Mouse (Mus musculus) kidney, postnatal 4 days (tissue): ENCODE measurements around the gene Nr3c2.

Experiments
- DNase-seq, 2 experiments: peaks; one replicate each; pipeline ENCODE4 v3.0.0; 2021; ENCODE audit warnings: mixed read lengths in 2 of 2

Nr3c2 gene

DNA sequence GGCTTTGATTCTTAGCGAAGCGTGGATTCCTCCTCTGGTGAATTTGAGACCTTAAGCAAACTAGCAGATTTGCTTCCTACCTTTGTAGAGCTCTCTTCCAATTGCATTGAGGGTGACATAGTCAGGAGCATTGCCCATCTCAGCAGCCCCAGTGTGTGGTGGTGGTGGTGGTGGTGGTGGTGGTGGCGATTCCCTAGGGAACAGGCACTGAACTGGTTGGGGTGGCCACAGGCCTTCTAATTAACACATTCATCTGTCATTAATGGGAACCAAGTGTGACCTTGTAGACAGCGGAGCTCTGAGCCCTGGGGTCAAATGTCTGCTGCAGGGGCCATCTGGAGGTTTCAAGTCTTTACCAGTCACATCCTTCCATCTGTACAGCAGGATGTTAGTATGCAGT is 277.1 kb downstream of the Nr3c2 start:
- DNase-seq, result no peak

GRCm38 (mm10) chr8:77185816-77186215 is 286.6 kb downstream of the Nr3c2 start:
- DNase-seq, result no peak

DNA sequence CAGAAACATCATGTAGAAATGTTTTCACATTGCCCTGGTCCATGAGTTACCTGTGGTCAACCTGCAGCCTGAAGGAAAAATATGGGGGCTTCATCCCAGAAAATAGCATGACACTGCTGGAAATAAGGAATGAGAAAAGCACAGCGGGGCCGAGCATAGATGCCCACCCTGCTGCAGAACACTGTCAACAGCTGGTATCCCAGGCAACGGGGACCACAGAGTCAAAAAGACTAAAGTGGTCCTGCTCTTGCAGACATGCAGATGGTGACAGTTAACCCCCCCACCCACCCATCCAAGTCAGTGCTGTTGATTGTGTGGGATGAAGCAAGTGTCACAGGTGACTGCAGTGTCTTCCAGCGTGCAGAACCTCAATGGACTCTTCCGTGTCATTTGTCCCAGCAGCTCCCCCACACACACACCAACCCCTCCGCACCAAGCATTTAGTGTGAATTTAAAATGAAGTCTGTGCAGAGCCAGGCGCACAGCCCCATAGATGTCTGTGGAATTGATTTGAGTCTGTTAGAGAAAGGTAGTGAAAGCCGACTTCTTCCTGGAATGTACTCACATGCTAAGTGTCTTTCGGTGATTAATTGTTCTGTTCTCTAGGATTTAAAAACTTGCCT is 287.8 kb downstream of the Nr3c2 start:
- DNase-seq, result no peak

- no peak for DNase-seq
Observed at GRCm38 (mm10) chr8:77187748-77188147, 288.5 kb downstream of the Nr3c2 start.

GRCm38 (mm10) chr8:77188298-77188697 is 289.1 kb downstream of the Nr3c2 start:
- DNase-seq, result no peak

GRCm38 (mm10) chr8:77189318-77189717 is 290.1 kb downstream of the Nr3c2 start:
- no peak for DNase-seq

DNA sequence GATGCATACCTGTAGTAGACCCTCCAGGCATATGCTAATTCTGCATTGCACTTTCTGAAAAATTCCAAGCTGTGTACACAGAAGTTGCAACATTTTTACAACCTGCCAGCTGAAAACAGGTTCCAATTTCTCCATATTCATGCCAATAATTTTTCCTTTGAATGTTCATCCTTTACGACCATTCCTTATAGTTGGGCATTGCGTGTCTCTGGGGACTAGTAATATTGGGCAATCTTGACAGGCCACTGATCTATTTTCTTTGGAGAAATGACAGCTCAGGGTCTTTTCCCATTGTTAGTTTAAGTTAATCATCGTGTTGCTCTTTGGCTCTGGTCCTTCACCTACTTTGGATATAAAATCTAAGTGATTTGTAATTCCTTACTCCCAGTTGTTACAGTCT is 291.2 kb downstream of the Nr3c2 start:
- DNase-seq, result no peak

DNA sequence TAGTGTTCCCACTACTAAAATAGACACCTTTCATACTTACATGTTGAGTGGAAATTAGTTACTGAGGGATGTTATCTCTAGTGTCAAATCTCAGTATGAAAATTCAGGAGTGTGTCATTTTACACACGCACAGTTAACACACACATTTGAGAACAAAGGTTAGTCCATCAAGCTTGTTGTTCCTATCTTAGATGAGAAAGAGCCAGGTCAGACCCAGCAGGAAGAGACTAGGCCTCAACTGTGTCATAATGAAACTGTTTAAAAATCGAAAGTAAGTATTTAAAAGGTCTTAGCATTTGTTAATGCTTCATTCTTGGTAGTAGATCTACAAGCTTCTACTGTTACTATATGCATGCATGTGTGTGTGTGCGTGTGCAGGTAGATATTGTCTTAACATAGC is 310.1 kb downstream of the Nr3c2 start:
- no peak for DNase-seq

DNA sequence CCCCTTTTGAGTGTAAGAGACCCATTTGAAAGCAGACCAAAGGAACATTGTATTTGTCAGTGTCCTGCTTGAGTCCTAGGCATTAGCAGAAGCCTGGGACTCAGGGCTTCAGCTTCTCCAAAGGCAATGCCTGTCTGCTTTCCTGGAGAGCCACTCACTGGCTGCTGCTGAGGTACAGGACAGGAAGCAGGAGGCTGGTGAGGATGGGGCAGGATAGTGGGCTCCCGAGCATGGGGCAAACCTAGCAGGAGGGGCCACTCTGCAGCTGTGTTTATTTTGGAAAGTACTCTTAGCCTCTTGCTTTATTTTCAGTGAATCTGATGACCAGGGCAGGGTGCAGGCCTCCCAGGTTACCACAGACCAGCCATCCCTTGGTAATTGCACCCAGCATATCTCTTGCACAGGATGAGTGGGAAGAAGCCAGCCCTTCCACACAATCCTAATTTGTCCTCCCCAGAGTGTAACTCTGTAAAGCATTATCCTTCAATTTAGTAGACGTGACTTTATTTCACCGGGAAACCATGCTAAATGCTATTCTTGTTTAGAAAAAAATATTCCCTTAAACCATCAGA is 314.7 kb downstream of the Nr3c2 start:
- DNase-seq, result no peak

DNA sequence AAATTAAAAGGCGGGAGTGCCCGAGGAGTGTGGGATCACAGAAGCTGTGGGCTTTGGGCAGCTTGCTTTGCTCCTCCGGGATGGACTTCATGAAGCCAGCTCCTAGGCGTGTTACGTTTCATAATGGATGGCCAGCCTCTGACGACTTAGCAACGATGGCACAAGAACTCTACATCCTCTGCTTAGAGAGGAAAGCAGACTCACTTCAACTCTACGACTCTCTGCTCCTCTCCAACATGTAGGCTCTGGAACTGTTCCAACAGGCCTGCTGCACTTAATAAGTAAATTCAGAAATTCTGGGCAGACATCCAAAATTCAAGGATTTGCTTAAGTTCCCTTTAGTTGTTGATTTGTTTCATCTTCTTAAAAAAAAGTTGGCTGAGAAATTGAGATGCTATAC is 315.4 kb downstream of the Nr3c2 start:
- peak; percentile 36 to 42 for DNase-seq

GRCm38 (mm10) chr8:77215191-77215590 is 315.9 kb downstream of the Nr3c2 start:
- no peak for DNase-seq

GRCm38 (mm10) chr8:77223123-77223522 is 323.9 kb downstream of the Nr3c2 start:
- no peak for DNase-seq

DNA sequence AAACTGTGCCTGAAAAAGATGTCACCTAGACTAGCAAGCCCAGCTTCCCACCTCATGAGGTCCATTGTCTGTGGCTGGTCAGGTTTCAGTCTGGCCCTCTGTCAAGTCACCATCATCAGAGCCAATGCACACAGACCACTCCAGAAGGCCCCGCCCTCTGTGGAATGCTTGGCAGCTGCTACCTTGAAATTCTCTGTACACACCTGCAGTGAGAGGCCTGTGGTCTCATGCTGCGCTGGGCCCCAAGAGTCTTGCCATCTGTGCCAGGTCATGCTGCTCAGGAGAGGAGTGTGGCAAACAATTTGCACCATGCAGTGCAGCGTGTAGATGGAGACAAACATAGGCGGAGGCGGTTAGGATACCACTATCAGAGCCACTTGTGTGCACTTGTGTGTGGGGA is 328.5 kb downstream of the Nr3c2 start:
- no peak for DNase-seq

DNA sequence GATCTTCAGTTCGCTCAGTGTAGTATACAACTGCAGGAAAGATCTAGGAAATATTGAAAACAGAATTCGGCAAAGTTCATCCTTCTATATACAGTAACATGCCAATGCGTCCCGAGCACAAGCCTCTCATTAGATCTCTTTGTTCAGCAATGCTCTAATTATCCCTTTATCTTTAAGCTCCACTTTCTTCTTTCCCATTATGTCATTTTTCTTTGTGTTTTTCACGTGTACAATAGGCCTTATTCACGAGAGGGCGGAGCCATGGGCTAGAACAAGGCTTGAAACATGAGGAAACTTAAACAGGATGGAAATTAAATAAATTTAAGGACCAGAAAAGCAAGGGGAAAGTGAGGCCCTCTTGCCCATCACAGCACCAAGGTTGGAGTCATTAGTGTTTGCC is 329.4 kb downstream of the Nr3c2 start:
- DNase-seq, result no peak

GRCm38 (mm10) chr8:77231211-77231610 is 332.0 kb downstream of the Nr3c2 start:
- no peak for DNase-seq

- no peak for DNase-seq
Observed at GRCm38 (mm10) chr8:77231834-77232233, 332.6 kb downstream of the Nr3c2 start.

- no peak for DNase-seq
Observed at GRCm38 (mm10) chr8:77232411-77232810, 333.2 kb downstream of the Nr3c2 start.

- no peak for DNase-seq
Observed at GRCm38 (mm10) chr8:77236701-77237100, 337.5 kb downstream of the Nr3c2 start.

GRCm38 (mm10) chr8:77239462-77239861 is 340.2 kb downstream of the Nr3c2 start:
- DNase-seq, result no peak

GRCm38 (mm10) chr8:77241381-77241780 is 342.1 kb downstream of the Nr3c2 start:
- no peak for DNase-seq

DNA sequence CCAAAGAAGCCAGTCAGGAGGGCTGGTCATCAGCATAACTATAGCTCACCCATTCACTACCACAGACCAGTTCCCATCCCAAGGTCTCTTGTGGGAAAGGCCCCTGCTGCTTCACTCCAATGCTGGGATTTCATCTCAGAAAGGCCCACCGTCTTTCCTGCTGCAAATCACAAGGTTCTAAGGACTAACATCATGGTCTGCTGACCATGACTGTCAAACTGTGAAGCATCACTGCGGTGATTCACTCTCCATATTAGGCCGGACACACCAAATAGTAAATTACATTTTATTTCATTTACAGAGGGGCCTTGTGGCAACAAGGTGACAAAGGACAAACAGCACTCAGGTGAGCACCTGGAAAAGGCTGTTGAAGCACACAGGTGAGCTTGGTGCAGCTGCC is 350.9 kb downstream of the Nr3c2 start:
- no peak for DNase-seq

GRCm38 (mm10) chr8:77251134-77251533 is 351.9 kb downstream of the Nr3c2 start:
- DNase-seq, result no peak

DNA sequence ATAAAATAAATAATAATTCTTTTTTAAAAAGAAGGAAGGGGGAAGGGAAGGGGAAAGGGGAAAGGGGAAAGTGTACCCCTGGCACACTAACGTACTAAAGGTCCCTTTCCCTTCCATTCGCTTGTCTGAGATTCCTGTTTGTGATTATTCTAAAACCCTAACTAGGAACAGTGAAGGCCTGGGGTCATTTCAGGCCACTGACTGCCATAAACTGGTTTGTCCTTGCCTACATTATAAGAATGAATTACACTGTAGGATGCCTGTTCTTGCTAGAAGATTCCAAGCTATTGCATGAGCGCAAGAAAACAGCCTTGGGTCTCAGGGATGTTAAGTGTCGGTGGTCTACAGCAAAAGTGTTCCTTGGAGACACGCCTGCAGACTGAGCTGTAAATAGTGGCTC is 355.2 kb downstream of the Nr3c2 start:
- DNase-seq, result no peak

DNA sequence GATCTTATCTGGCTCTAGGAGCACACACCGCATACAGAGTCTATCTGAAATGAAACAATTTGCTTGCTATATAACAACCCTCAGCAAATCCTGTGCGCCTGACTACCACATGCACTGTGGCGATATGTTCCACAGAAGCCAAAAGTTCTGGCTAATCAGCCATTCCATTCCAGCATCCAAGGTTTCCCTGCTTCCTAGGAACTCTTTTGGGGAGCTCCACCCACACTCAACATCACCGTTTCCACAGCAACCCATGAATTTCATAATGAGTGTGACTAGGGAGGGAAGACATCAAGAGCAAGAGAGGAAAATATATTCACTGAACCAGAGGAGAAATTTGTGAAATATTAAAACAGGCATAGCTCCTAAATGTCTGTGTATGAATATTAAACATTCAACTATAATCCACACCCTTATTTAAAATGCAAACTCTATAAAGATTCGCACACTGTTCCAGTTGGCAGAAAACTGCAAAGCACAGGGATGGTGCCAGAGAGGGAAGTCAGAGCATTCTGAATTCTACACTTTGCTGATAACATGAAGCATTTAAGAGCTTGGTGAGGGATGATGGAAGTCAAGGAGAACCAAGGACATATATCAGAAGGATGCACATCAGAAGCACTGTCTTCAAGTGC is 357.3 kb downstream of the Nr3c2 start:
- no peak for DNase-seq

DNA sequence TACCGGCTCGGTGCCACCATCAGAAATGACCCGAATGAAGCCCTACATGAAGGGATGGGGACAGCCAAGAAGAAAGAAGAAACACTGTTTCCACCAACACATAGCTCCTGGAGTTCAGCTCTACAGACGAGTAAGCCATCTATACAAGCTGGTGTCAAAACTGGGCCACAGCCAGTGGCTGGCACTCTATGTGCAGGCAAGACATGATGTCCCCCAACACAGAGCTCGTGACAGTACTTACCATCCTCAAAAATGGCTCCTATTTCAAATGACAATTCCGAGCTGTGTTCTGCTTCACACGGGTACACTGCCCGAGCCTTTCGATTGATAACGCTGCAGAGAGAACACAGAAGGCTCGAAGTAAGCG is 357.8 kb downstream of the Nr3c2 start:
- DNase-seq, result no peak
